Mouse (Mus musculus) neutrophil, adult 5-6 weeks (primary cell): ENCODE measurements around the gene Mamdc2. TPM values are rescaled to one million over a fixed set of nuclear protein-coding genes. Genes with fewer than 3 reads are reported as not detected.

Source experiments
- ATAC-seq: fragments of 151-379, 151-347 bp; 2 replicates; pipeline ENCODE4 v1.8.0; 2017; ENCODE audit warnings: mild to moderate bottlenecking, moderate TSS enrichment; ENCODE audit not compliant: insufficient number of reproducible peaks, poor library complexity, low FRiP score, severe bottlenecking; ENCODE audit errors: extremely low read depth
- total RNA-seq: library from RNA; stranded (forward); fragments of 200-1000 nt; gene quantifications from 2 replicates; pipeline ENCODE4 v1.2.3, GENCODE M21; 2017

The Mamdc2 gene
- total RNA-seq, 1 experiment from 2014 or later = not detected

- ATAC-seq = no peak
Observed at GRCm38 (mm10) chr19:23373287-23373686, 75.0 kb downstream of the Mamdc2 start.

GRCm38 (mm10) chr19:23369275-23369674 lies 79.0 kb downstream of the Mamdc2 start:
- ATAC-seq = no peak

GRCm38 (mm10) chr19:23362006-23362405 lies 86.2 kb downstream of the Mamdc2 start:
- ATAC-seq = no peak

- no peak for ATAC-seq
Observed at GRCm38 (mm10) chr19:23361124-23361523, 87.1 kb downstream of the Mamdc2 start.

GRCm38 (mm10) chr19:23360536-23360935 lies 87.7 kb downstream of the Mamdc2 start:
- no peak for ATAC-seq

- ATAC-seq = no peak
Observed at GRCm38 (mm10) chr19:23357253-23357652, 91.0 kb downstream of the Mamdc2 start.

GRCm38 (mm10) chr19:23354738-23355137 lies 93.5 kb downstream of the Mamdc2 start:
- no peak for ATAC-seq

DNA sequence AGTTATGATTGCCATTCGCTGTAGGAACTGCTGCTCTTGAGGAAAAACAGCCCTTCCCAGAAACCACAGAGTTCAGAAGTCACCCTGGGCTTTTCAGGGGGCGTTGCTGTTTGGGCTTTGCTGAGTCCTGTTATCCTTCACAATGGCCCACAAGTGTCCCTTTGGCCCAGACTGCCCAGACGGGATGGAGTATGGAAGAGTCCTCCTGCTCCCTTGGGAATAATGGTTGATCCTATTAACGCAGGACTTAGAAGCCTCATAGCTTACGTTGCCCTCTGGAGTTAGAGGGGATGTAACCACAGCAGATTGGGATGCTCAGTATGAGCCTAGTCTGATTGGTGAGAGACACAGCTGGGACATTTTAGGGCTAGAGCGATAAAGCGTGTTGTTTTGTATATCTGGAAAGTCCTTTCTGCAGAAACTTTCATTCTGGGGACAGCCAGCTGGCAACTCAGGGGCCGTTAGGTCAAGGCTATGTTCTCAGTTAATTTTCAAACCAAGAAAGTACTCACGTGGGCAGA lies 94.3 kb downstream of the Mamdc2 start:
- ATAC-seq = no peak

- ATAC-seq = no peak
Observed at GRCm38 (mm10) chr19:23353161-23353560, 95.1 kb downstream of the Mamdc2 start.

DNA sequence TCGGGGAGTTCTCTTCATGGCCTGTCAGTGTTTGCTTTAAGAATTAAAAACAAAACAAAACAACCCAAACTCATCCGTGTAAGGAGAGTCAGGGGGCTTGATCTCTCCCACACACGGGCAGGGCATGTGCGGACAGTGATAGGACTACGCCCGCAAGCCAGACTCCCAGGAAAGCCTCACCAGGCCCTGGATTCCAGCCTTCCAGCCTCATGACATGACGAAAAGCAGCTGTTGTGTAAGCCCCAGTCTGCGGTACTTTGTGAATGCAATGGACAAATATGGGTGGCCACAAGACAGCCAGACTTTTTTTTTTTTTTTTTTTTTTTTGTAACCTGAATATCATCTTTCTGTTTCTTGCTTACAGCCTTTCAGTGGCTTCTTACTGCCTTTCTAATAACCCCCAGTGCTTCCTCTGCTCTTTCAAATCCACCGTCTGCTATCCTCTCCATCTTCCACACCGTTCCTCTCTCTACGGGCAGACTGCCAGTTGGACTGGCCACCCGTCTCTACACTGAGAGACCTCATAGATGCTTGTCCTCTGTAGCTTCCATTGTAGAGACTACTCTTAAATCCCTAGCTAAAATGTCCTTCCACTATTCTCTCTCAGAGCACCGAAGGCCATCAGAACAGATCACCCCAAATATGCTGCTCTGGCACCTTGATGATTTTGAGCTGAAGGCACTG lies 96.3 kb downstream of the Mamdc2 start:
- ATAC-seq = no peak

GRCm38 (mm10) chr19:23349930-23350329 lies 98.3 kb downstream of the Mamdc2 start:
- ATAC-seq = no peak

GRCm38 (mm10) chr19:23342782-23343181 lies 105.5 kb downstream of the Mamdc2 start:
- ATAC-seq = no peak

GRCm38 (mm10) chr19:23332883-23333282 lies 115.4 kb downstream of the Mamdc2 start:
- ATAC-seq = no peak

GRCm38 (mm10) chr19:23330842-23331241 lies 117.4 kb downstream of the Mamdc2 start:
- ATAC-seq = no peak

DNA sequence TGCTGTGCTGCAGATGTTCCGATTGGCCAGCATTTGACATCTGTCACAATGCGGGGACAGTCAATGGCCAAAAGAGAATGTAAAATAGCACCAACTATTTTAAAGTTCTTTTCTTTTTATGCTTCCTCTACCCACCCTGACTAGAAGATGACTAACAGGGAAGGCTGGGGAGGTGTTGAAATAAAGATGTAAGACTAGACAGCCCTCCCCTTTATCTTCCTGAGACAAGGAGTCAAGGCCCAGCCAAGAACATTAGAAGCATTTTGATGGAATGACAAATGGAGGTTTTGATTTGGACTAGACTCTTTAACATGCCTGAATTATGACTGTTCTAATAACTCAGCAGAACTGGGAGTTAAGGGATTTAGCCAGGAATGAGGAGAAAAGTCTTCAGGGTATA lies 118.9 kb downstream of the Mamdc2 start:
- ATAC-seq = no peak

DNA sequence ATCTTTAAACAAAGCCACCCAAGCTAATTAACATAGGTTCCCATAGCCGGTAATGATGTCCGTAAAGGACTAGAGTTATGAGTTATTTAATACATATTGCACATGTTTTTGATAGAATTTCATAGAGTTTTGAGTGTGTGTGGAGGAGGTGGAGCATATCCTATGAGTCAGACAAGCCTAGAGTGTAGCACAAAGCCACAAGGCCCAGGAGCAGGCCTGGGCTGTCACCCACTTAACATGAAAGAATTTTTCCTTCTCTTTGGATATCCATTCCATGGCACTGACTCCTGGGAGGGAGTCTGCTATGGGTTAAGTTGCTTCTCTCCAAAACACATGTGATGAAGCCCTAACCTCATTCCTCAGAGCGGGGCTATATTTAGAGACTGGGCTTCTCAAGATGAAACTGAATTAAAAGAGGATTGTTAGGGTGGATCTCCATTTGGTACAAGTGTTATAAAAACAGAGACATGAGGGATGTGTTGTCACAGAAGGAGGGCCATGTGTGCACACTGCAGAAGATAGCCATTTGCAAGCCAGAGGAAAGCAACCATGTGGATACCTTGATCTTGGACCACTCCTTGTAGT lies 121.1 kb downstream of the Mamdc2 start:
- no peak for ATAC-seq

DNA sequence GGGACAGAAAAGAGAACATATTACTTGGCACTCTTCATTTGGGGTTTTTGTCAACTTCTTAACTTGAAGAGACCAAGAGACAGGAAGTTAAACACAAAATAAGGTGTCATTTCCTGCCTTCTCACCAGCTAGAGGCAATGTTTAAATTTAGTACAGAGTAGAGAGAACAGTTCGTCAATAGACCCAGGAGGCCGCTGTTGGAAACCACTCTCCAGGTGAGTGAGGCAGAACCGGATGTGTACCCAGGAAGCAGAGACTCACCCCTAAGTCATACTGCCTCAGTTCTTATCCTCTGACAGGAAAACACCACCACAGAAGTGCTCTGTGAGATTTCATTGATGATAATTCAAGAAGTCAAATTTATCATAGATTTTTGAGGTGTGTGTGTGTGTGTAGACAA lies 125.1 kb downstream of the Mamdc2 start:
- peak; percentile 98 for ATAC-seq

- ATAC-seq = no peak
Observed at GRCm38 (mm10) chr19:23317989-23318358, 130.3 kb downstream of the Mamdc2 start.

GRCm38 (mm10) chr19:23317295-23317988 lies 130.8 kb downstream of the Mamdc2 start:
- ATAC-seq = no peak

GRCm38 (mm10) chr19:23316851-23317250 lies 131.4 kb downstream of the Mamdc2 start:
- ATAC-seq = no peak
